Mouse (Mus musculus) stomach, postnatal 0 days (tissue): ENCODE measurements around the gene Anxa1. TPM values are rescaled to one million over a fixed set of nuclear protein-coding genes. Genes with fewer than 3 reads are reported as not detected.

Source experiments
- ATAC-seq: fragments of 200-750 bp; cut with Nextera tagmentation; 2 replicates; pipeline ENCODE4 v1.8.0; 2017; ENCODE audit not compliant: low FRiP score, low TSS enrichment
- DNase-seq: peaks from one replicate; pipeline ENCODE4 v3.0.0-alpha.2; 2016; ENCODE audit warnings: low spot score
- H3K27ac ChIP-seq: fragments of 300-500 bp; sonication (generic); replicated peaks from 2 replicates; pipeline ENCODE4 v1.5.1; 2014; ENCODE audit warnings: mild to moderate bottlenecking, control low read depth
- H3K27me3 ChIP-seq: fragments of 300-500 bp; sonication (generic); 2 replicates; pipeline ENCODE4 v1.6.1; 2014; ENCODE audit warnings: low read length; ENCODE audit not compliant: control insufficient read depth, insufficient read depth
- H3K36me3 ChIP-seq: fragments of 300-500 bp; sonication (generic); 2 replicates; pipeline ENCODE4 v1.6.1; 2014; ENCODE audit warnings: low read length, mixed read lengths; ENCODE audit not compliant: control insufficient read depth, insufficient read depth
- H3K4me1 ChIP-seq: fragments of 300-500 bp; sonication (generic); replicated peaks from 2 replicates; pipeline ENCODE4 v1.6.1; 2014; ENCODE audit warnings: antibody characterized with exemption; ENCODE audit not compliant: control insufficient read depth, insufficient read depth
- H3K4me2 ChIP-seq: fragments of 300-500 bp; sonication (generic); replicated peaks from 2 replicates; pipeline ENCODE4 v1.6.1; 2014; ENCODE audit warnings: low read depth, mild to moderate bottlenecking, control low read depth, moderate library complexity
- H3K4me3 ChIP-seq: fragments of 300-500 bp; sonication (generic); 2 replicates; pipeline ENCODE4 v1.5.1; 2014; ENCODE audit warnings: low read depth, low read length, control low read depth
- H3K9ac ChIP-seq: fragments of 300-500 bp; sonication (generic); 2 replicates; pipeline ENCODE4 v1.6.1; 2014; ENCODE audit warnings: mild to moderate bottlenecking, low read length, control low read depth, mixed read lengths
- H3K9me3 ChIP-seq: fragments of 300-500 bp; sonication (generic); 2 replicates; pipeline ENCODE4 v1.6.1; 2016; ENCODE audit warnings: low read length; ENCODE audit not compliant: control insufficient read depth
- CTCF ChIP-seq: IDR thresholded peaks from 2 replicates; pipeline ENCODE4 v1.5.1; 2016; ENCODE audit warnings: antibody characterized with exemption, low read depth, mild to moderate bottlenecking, moderate library complexity
- EP300 ChIP-seq: optimal IDR thresholded peaks from 2 replicates; pipeline ENCODE3; 2016; ENCODE audit warnings: antibody characterized with exemption
- WGBS: fragments of 180-500 bp; shearing (Covaris S2); extraction: QIAGEN DNeasy Blood & Tissue Kit; methylation state at CpG from one replicate; pipeline ENCODE4 v1.1.7; 2014; 5-methylcytosine and 5-hydroxymethylcytosine counted together
- polyA plus RNA-seq: library from polyadenylated mRNA; unstranded; fragments of >200 nt; fragmentation: Nextera tagmentation; extraction: Ambion mirVana; gene quantifications from 2 replicates; pipeline ENCODE4 v1.2.1, GENCODE M21; 2015

Gene Anxa1
- polyA plus RNA-seq, 1 experiment from 2014 or later, result 666 TPM

DNA sequence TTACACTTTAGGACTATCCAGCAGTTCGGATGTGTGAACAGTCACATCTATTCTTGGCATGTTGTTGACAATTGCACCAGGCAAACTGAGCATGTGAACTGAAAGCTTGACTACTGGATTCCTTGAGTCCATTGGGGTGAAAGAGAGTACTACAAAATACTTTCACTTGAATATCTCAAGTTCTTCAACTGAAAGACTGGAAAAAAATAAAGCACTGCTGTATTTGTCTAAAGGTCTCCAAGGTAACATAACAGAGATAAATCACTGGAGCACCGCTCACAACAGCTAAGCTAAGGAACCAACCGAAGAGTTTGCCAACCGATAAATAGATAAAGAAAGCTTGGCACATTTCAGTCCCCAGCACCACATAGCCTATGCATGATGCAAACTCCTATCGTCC, 32.1 kb downstream of the Anxa1 start:
- no peaks in the 10 kb centered on the region for H3K9me3 ChIP-seq
- DNase-seq (no peak), ATAC-seq (no peak)
- H3K4me1 ChIP-seq, result no peaks in the 10 kb centered on the region
- no peaks in the 10 kb centered on the region for H3K27me3 ChIP-seq
- no peak overlapping the region for H3K4me3 ChIP-seq
- H3K27ac ChIP-seq, result no peak overlapping the region
- WGBS, result 45% methylated on average over 5 of the region's 5 CpGs
- TF ChIP-seq EP300 (no peak), CTCF (no peak)
- H3K4me2 ChIP-seq, result no peak overlapping the region
- no peak overlapping the region for H3K9ac ChIP-seq
- no peaks in the 10 kb centered on the region for H3K36me3 ChIP-seq

- 9% methylated on average over 8 of the region's 8 CpGs for WGBS
- Histone ChIP-seq H3K4me3 (no peak overlapping the region), H3K9ac (no peak overlapping the region), H3K9me3 (no peaks in the 10 kb centered on the region), H3K27me3 (no peaks in the 10 kb centered on the region), H3K4me2 (no peak overlapping the region), H3K36me3 (no peaks in the 10 kb centered on the region), H3K27ac (no peak overlapping the region), H3K4me1 (no peaks in the 10 kb centered on the region)
- ATAC-seq, result peak; percentile 64; the same call in 1 of the 2 replicates
- TF ChIP-seq CTCF (peak; percentile 92), EP300 (no peak)
- peak; percentile 80 for DNase-seq
These were observed 45.3 kb downstream of the Anxa1 start for GRCm38 (mm10) chr19:20345317-20345917.

GRCm38 (mm10) chr19:20344511-20345316, 46.0 kb downstream of the Anxa1 start:
- Histone ChIP-seq H3K27me3 (no peaks in the 10 kb centered on the region), H3K4me3 (no peak overlapping the region), H3K4me1 (no peaks in the 10 kb centered on the region), H3K9me3 (no peaks in the 10 kb centered on the region), H3K9ac (no peak overlapping the region), H3K4me2 (no peak overlapping the region), H3K36me3 (no peaks in the 10 kb centered on the region), H3K27ac (no peak overlapping the region)
- TF ChIP-seq CTCF (peak; percentile 89), EP300 (no peak)
- no peak for ATAC-seq
- DNase-seq, result peak; percentile 36
- 37% methylated on average over 11 of the region's 11 CpGs for WGBS

GRCm38 (mm10) chr19:20344052-20344451, 46.7 kb downstream of the Anxa1 start:
- Histone ChIP-seq H3K4me1 (no peaks in the 10 kb centered on the region), H3K9ac (no peak overlapping the region), H3K4me3 (no peak overlapping the region), H3K36me3 (no peaks in the 10 kb centered on the region), H3K4me2 (no peak overlapping the region), H3K9me3 (no peaks in the 10 kb centered on the region), H3K27ac (no peak overlapping the region), H3K27me3 (no peaks in the 10 kb centered on the region)
- DNase-seq, result no peak
- TF ChIP-seq EP300, result no peak
- no peak for TF ChIP-seq CTCF
- 56% methylated on average over 10 of the region's 10 CpGs for WGBS
- ATAC-seq, result no peak

Other genes starting within 250 kb of the Anxa1 start
- gene Aldh1a1, start 101.8 kb upstream of the Anxa1 start, polyA plus RNA-seq, result 71.3 and 75.7 TPM in 2 replicates